ENCODE assay signal across 12 mouse cellular contexts in the genomic region with DNA sequence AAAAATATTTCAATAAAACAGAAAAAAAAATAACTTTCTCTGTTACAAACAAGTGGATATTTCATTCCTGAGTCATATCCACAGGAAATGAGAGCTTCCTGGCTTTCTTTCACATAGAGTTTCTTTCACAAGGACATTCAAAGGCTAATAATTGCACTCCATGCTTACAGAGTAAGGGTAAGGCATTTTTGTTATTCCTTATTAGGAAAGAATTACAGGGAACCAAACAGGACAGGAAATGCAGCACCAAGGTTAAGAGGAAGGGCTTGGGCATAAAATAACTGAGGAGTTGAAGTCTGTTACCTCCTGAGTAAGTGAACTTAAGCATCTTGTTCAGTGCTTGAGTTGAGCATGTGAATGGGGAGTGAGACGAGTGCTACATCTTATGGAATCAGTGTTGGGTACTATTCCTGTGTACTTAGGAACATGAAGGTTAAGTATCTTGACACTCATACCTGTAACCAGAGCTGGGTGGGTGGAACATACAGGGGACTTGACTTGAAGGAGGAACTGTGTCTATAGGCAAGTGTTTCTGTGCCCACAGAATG. TPM values are rescaled to one million over a fixed set of nuclear protein-coding genes. Genes with fewer than 3 reads are reported as not detected.
DNase-seq lines count a peak whose midpoint lies in the region; ATAC-seq lines count a peak whose summit lies in the region.
"Had no signal": no experiment of that assay in that cellular context is flagged by ENCODE, and none has a peak within 500 bp of the region (broad histone marks: within the 10 kb centered on the region; RNA-seq: fewer than 3 reads in every experiment).

No protein-coding gene starts in this region.

- DNase-seq in heart, adult 11 months, result peak; percentile 82
- no peak for DNase-seq in heart, postnatal 25 days (ENCODE audit: low spot score)
- no peak for DNase-seq in liver, embryonic 11.5 days (ENCODE audit: low spot score)
- DNase-seq in liver, result no peak
- no peak for DNase-seq in limb, embryonic 10.5 days (ENCODE audit: low spot score)
- no peak for DNase-seq in right cerebral cortex, postnatal 4 days
- DNase-seq in cerebellum, adult 11 months, result no peak
- DNase-seq: adrenal gland, postnatal 36 days; cerebellum, adult 8-10 months had no signal

- intact Hi-C loops in heart, postnatal 25 days (cut with DNase I), result no loop called here

- H3K4me3 ChIP-seq in liver, embryonic 11.5 days (ENCODE audit: low read depth, low read length), result no peak overlapping the region
- H3K4me3 ChIP-seq in brown adipose tissue, adult 24 weeks (ENCODE audit: insufficient read depth, low read depth, low read length), result no peak overlapping the region
- no peak overlapping the region for H3K4me3 ChIP-seq in limb, embryonic 10.5 days

- WGBS in liver, embryonic 11.5 days, result 58% methylated on average over 1 of the region's 1 CpGs
- WGBS in limb, embryonic 10.5 days, result 98% methylated on average over 1 of the region's 1 CpGs

- H3K36me3 ChIP-seq in liver, embryonic 11.5 days (ENCODE audit: control insufficient read depth, insufficient read depth, low read length), result no peaks in the 10 kb centered on the region
- no peaks in the 10 kb centered on the region for H3K36me3 ChIP-seq in limb, embryonic 10.5 days

- H3K27ac ChIP-seq in liver, embryonic 11.5 days (ENCODE audit: low read depth, low read length), result peak overlapping the region; percentile 19; the same call in 1 of the 2 replicates
- peak overlapping the region; percentile 100 for H3K27ac ChIP-seq in brown adipose tissue, adult 24 weeks (replicated peaks; ENCODE audit: low read depth, low read length)
- peak overlapping the region; percentile 30; the same call in 1 of the 2 replicates for H3K27ac ChIP-seq in limb, embryonic 10.5 days
- H3K27ac ChIP-seq: hindbrain, postnatal 0 days had no signal

- no peaks in the 10 kb centered on the region for H3K4me1 ChIP-seq in liver, embryonic 11.5 days (replicated peaks; ENCODE audit: control insufficient read depth, insufficient read depth, low read length)
- peaks cover 13% of the 10 kb centered on the region for H3K4me1 ChIP-seq in brown adipose tissue, adult 24 weeks (ENCODE audit: control insufficient read depth, insufficient read depth, insufficient read length, low read length)
- no peaks in the 10 kb centered on the region; the same call in 1 of the 2 replicates for H3K4me1 ChIP-seq in limb, embryonic 10.5 days

- ATAC-seq in liver, embryonic 11.5 days (replicated peaks; ENCODE audit: low FRiP score), result no peak
- ATAC-seq: hindbrain, postnatal 0 days; Patski had no signal

- H3K9ac ChIP-seq in liver, embryonic 11.5 days (ENCODE audit: low read depth, low read length), result no peak overlapping the region

- H3K27me3 ChIP-seq in liver, embryonic 11.5 days (replicated peaks; ENCODE audit: control insufficient read depth, insufficient read depth, low read length), result no peaks in the 10 kb centered on the region
- no peaks in the 10 kb centered on the region for H3K27me3 ChIP-seq in limb, embryonic 10.5 days (ENCODE audit: low read depth, poor library complexity, severe bottlenecking)
- H3K27me3 ChIP-seq: Patski had no signal

- H3K9me3 ChIP-seq in liver, embryonic 11.5 days (ENCODE audit: control insufficient read depth, low read length), result no peaks in the 10 kb centered on the region
- no peaks in the 10 kb centered on the region for H3K9me3 ChIP-seq in limb, embryonic 10.5 days (replicated peaks)

- no peak overlapping the region for H3K4me2 ChIP-seq in liver, embryonic 11.5 days

RNA-seq across cellular contexts. Expression of gene Tm4sf1, which starts 12.8 kb away (rescaled TPM):
- 10 to 100 TPM; 93.1 to 99.1 TPM for total RNA-seq in heart, postnatal 25 days (2021)
- 7.3 and 8.4 TPM in 2 replicates for polyA plus RNA-seq in liver, embryonic 11.5 days (2014; fragmentation: Nextera tagmentation; extraction: Ambion mirVana)
- polyA plus RNA-seq in brown adipose tissue, adult 24 weeks (2012; ENCODE audit: insufficient read depth, insufficient read length, missing spikeins), result 49.0 and 77.1 TPM in 2 replicates
- 3.1 and 3.5 TPM in 2 replicates for polyA plus RNA-seq in limb, embryonic 10.5 days (2016; fragmentation: Nextera tagmentation; extraction: Ambion mirVana)

Comparison
In these comparisons a context has a peak if more than half of its experiments do, and no peak if none do; other contexts are left out.
1. H3K27ac ChIP-seq: peak in every context shown above with its lines; median percentile 100 in brown adipose tissue, adult 24 weeks; 30 in limb, embryonic 10.5 days; 19 in liver, embryonic 11.5 days.